Mouse (Mus musculus) heart, postnatal 14 days (tissue): ENCODE results near the gene Bcl7c. TPM values are rescaled to one million over a fixed set of nuclear protein-coding genes. Genes with fewer than 3 reads are reported as not detected.

Experiments
- DNase-seq, 2 experiments: peaks; one replicate each; pipeline ENCODE4 v3.0.0; 2021 to 2022
- intact Hi-C: fragments of 180-260 bp; cut with DNase I; formaldehyde crosslinking; loops from one replicate; pipeline ENCODE4 v1.15.1; 2025
- total RNA-seq, 2 experiments: library from RNA; stranded (reverse); gene quantifications; 2 replicates each; pipeline ENCODE4 v1.2.3; 2021

The Bcl7c gene
- total RNA-seq, 2 experiments from 2014 or later = 33.5 to 47.3 TPM

- intact Hi-C loops = loop anchor here (2.0 kb wide), 1 partner anchor 17 kb away; no protein-coding TSS in a partner anchor
- DNase-seq = no peak
These were observed 19.0 kb downstream of the Bcl7c start for GRCm38 (mm10) chr7:127689626-127690280.

GRCm38 (mm10) chr7:127688935-127689334 is 19.8 kb downstream of the Bcl7c start:
- no peak for DNase-seq
- intact Hi-C loops = no loop called here

GRCm38 (mm10) chr7:127686740-127687449 is 21.8 kb downstream of the Bcl7c start:
- no peak for DNase-seq
- intact Hi-C loops = no loop called here

GRCm38 (mm10) chr7:127685304-127686018 is 23.3 kb downstream of the Bcl7c start:
- DNase-seq = peak in 1 of 2 experiments; percentile 25
- intact Hi-C loops = no loop called here

GRCm38 (mm10) chr7:127681888-127682553 is 26.7 kb downstream of the Bcl7c start:
- no peak for DNase-seq
- intact Hi-C loops = no loop called here

- intact Hi-C loops = no loop called here
- DNase-seq = no peak
These were observed 28.2 kb downstream of the Bcl7c start for GRCm38 (mm10) chr7:127680541-127680940.

- intact Hi-C loops = no loop called here
- DNase-seq = no peak
These were observed 29.9 kb downstream of the Bcl7c start for GRCm38 (mm10) chr7:127678811-127679210.

- no peak for DNase-seq
- intact Hi-C loops = no loop called here
These were observed 31.1 kb downstream of the Bcl7c start for GRCm38 (mm10) chr7:127677609-127678008.

- intact Hi-C loops = no loop called here
- peak; percentile 23 to 58 for DNase-seq
These were observed 31.7 kb downstream of the Bcl7c start for GRCm38 (mm10) chr7:127677077-127677476.

GRCm38 (mm10) chr7:127675391-127675811 is 33.3 kb downstream of the Bcl7c start:
- intact Hi-C loops = loop anchor here (1.0 kb wide), 4 partner anchors 16 to 86 kb away; partner anchors contain the start of gene Fbxl19
- DNase-seq = no peak

GRCm38 (mm10) chr7:127674977-127675376 is 33.8 kb downstream of the Bcl7c start:
- intact Hi-C loops = loop anchor here (1.0 kb wide), 4 partner anchors 16 to 86 kb away; partner anchors contain the start of gene Fbxl19
- peak; percentile 86 to 93 for DNase-seq

- intact Hi-C loops = no loop called here
- no peak for DNase-seq
These were observed 36.0 kb downstream of the Bcl7c start for GRCm38 (mm10) chr7:127672776-127673175.

- no peak for DNase-seq
- intact Hi-C loops = no loop called here
These were observed 36.6 kb downstream of the Bcl7c start for GRCm38 (mm10) chr7:127671880-127672774.

GRCm38 (mm10) chr7:127667171-127667570 is 41.6 kb downstream of the Bcl7c start:
- intact Hi-C loops = no loop called here
- DNase-seq = no peak

- intact Hi-C loops = no loop called here
- no peak for DNase-seq
These were observed 42.1 kb downstream of the Bcl7c start for GRCm38 (mm10) chr7:127666679-127667078.

- intact Hi-C loops = no loop called here
These were observed 42.6 kb downstream of the Bcl7c start for GRCm38 (mm10) chr7:127666066-127666654.

GRCm38 (mm10) chr7:127662926-127663325 is 45.8 kb downstream of the Bcl7c start:
- intact Hi-C loops = no loop called here
- no peak for DNase-seq

More at GRCm38 (mm10) chr7:127666066-127666654, 42.6 kb downstream of the Bcl7c start:
- DNase-seq = no peak

- intact Hi-C loops = no loop called here
- no peak for DNase-seq
These were observed 46.9 kb downstream of the Bcl7c start for GRCm38 (mm10) chr7:127661833-127662232.

GRCm38 (mm10) chr7:127660882-127661281 is 47.9 kb downstream of the Bcl7c start:
- intact Hi-C loops = no loop called here

More at GRCm38 (mm10) chr7:127660882-127661281, 47.9 kb downstream of the Bcl7c start:
- DNase-seq = no peak
